Mouse (Mus musculus): Measurements from ENCODE around the gene Vgll2.

DNA sequence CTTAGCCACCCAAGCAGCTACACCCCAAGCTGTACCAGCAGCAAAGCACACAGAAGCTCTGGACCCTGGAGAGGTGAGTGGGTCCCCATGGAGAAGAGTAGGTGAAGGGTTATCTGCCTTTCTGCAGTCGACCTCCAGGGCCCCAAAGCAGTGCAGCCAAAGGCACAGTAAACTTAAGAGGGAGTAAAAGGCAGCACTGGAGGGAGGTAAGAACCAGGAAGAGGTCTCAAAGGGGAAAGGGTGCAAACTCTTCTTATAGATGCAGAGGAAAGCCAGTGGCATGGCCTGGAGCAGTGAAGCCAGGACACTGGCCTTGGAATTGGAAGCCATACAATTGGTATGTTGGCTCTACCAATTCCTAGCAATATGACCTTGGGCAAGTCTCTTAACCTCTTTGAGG lies 3.0 kb downstream of the Vgll2 start:
- no peak for TF ChIP-seq CTCF (IDR thresholded peaks at IDR 0.05; ENCODE audit: low read depth)
- TF ChIP-seq EP300 (IDR thresholded peaks at IDR 0.05; ENCODE audit: low read depth) = no peak

Measured in liver, postnatal 0 days (tissue).